Mouse (Mus musculus) neural tube, embryonic 15.5 days (tissue): ENCODE results near the gene Cops6. TPM values are rescaled to one million over a fixed set of nuclear protein-coding genes. Genes with fewer than 3 reads are reported as not detected.
A peak's percentile ranks its signal among the peaks of the same experiment; 100 is the strongest.

ENCODE experiments used
- ATAC-seq: fragments of 200-750 bp; cut with Nextera tagmentation; 2 replicates; pipeline ENCODE4 v1.8.0; 2017; ENCODE audit warnings: mild to moderate bottlenecking, moderate TSS enrichment, moderate library complexity; ENCODE audit not compliant: low FRiP score
- H3K27ac ChIP-seq: fragments of 300-500 bp; sonication (generic); replicated peaks from 2 replicates; pipeline ENCODE4 v1.5.1; 2015; ENCODE audit warnings: mild to moderate bottlenecking, inconsistent platforms
- H3K27me3 ChIP-seq: fragments of 300-500 bp; sonication (generic); replicated peaks from 2 replicates; pipeline ENCODE4 v1.6.1; 2015; ENCODE audit warnings: inconsistent platforms
- H3K36me3 ChIP-seq: fragments of 300-500 bp; sonication (generic); 2 replicates; pipeline ENCODE4 v1.6.1; 2015; ENCODE audit warnings: inconsistent platforms
- H3K4me1 ChIP-seq: fragments of 300-500 bp; sonication (generic); 2 replicates; pipeline ENCODE4 v1.6.1; 2015; ENCODE audit warnings: inconsistent platforms
- H3K4me2 ChIP-seq: fragments of 300-500 bp; sonication (generic); 2 replicates; pipeline ENCODE4 v1.6.1; 2015; ENCODE audit warnings: inconsistent platforms, mild to moderate bottlenecking, moderate library complexity
- H3K4me3 ChIP-seq: fragments of 300-500 bp; sonication (generic); replicated peaks from 2 replicates; pipeline ENCODE4 v1.5.1; 2015; ENCODE audit warnings: mild to moderate bottlenecking, inconsistent platforms
- H3K9ac ChIP-seq: fragments of 300-500 bp; sonication (generic); replicated peaks from 2 replicates; pipeline ENCODE4 v1.6.1; 2015; ENCODE audit warnings: mild to moderate bottlenecking, inconsistent platforms
- H3K9me3 ChIP-seq: fragments of 300-500 bp; sonication (generic); replicated peaks from 2 replicates; pipeline ENCODE4 v1.6.1; 2016; ENCODE audit warnings: inconsistent platforms
- WGBS: fragments of 180-500 bp; shearing (Covaris S2); methylation state at CpG from one replicate; pipeline ENCODE4 v1.1.7; 2015; ENCODE audit warnings: mixed read lengths; 5-methylcytosine and 5-hydroxymethylcytosine counted together
- polyA plus RNA-seq: library from polyadenylated mRNA; unstranded; fragments of >200 nt; fragmentation: Nextera tagmentation; extraction: Ambion mirVana; gene quantifications from 2 replicates; pipeline ENCODE4 v1.2.1, GENCODE M21; 2015

Gene Cops6
- polyA plus RNA-seq, 1 experiment from 2014 or later: 328 TPM

GRCm38 (mm10) chr5:138160224-138160762 lies 578 bp upstream of the Cops6 start:
- no peak for ATAC-seq
- Histone ChIP-seq H3K27ac (peak overlapping the region; percentile 81), H3K4me2 (peak overlapping the region; percentile 86), H3K4me1 (peaks cover 24% of the 10 kb centered on the region), H3K4me3 (peak overlapping the region; percentile 63), H3K27me3 (no peaks in the 10 kb centered on the region), H3K9ac (peak overlapping the region; percentile 80; the same call in 1 of the 2 replicates), H3K36me3 (peaks cover 31% of the 10 kb centered on the region), H3K9me3 (no peaks in the 10 kb centered on the region)
- 70% methylated on average over 7 of the region's 7 CpGs for WGBS

GRCm38 (mm10) chr5:138163046-138163445 lies 2.2 kb downstream of the Cops6 start:
- H3K9me3 ChIP-seq: no peaks in the 10 kb centered on the region
- H3K4me3 ChIP-seq: no peak overlapping the region
- H3K27me3 ChIP-seq: no peaks in the 10 kb centered on the region
- H3K27ac ChIP-seq: no peak overlapping the region
- H3K36me3 ChIP-seq: peaks cover 58% of the 10 kb centered on the region
- no peak overlapping the region for H3K4me2 ChIP-seq
- no peak for ATAC-seq
- no peak overlapping the region for H3K9ac ChIP-seq
- H3K4me1 ChIP-seq: peaks cover 24% of the 10 kb centered on the region
- 72% methylated on average over 6 of the region's 6 CpGs for WGBS

- no peaks in the 10 kb centered on the region for H3K27me3 ChIP-seq
- H3K9ac ChIP-seq: no peak overlapping the region
- H3K27ac ChIP-seq: no peak overlapping the region
- 64% methylated on average over 10 of the region's 10 CpGs for WGBS
- peaks cover 24% of the 10 kb centered on the region for H3K4me1 ChIP-seq
- no peaks in the 10 kb centered on the region for H3K9me3 ChIP-seq
- no peak for ATAC-seq
- H3K4me2 ChIP-seq: no peak overlapping the region
- H3K4me3 ChIP-seq: no peak overlapping the region
- peaks cover 63% of the 10 kb centered on the region for H3K36me3 ChIP-seq
Measured at GRCm38 (mm10) chr5:138163610-138164009, 2.7 kb downstream of the Cops6 start.

GRCm38 (mm10) chr5:138165594-138165993 lies 4.7 kb downstream of the Cops6 start:
- Histone ChIP-seq H3K27me3 (no peaks in the 10 kb centered on the region), H3K36me3 (peaks cover 70% of the 10 kb centered on the region), H3K4me2 (no peak overlapping the region), H3K4me3 (no peak overlapping the region), H3K9me3 (no peaks in the 10 kb centered on the region), H3K27ac (0 out of 2 replicates have a peak overlapping the region, but pooled peaks have one; percentile 28), H3K4me1 (peaks cover 32% of the 10 kb centered on the region), H3K9ac (no peak overlapping the region)
- ATAC-seq: no peak
- whole genome bisulfite sequencing: 81% methylated on average over 8 of the region's 8 CpGs

- H3K27ac ChIP-seq: peak overlapping the region; percentile 92
- H3K9me3 ChIP-seq: no peaks in the 10 kb centered on the region
- H3K36me3 ChIP-seq: peaks cover 46% of the 10 kb centered on the region
- peak overlapping the region; percentile 60 for H3K9ac ChIP-seq
- H3K4me2 ChIP-seq: peak overlapping the region; percentile 94
- no peaks in the 10 kb centered on the region for H3K27me3 ChIP-seq
- WGBS: under 1% methylated on average over 47 of the region's 47 CpGs
- peaks cover 38% of the 10 kb centered on the region for H3K4me1 ChIP-seq
- ATAC-seq: peak; percentile 89
- peak overlapping the region; percentile 76 for H3K4me3 ChIP-seq
Measured at GRCm38 (mm10) chr5:138170936-138171561, 10.2 kb downstream of the Cops6 start.

GRCm38 (mm10) chr5:138171695-138172491 lies 11.0 kb downstream of the Cops6 start, which contains the start of the genes Ap4m1 and Mcm7:
Gene Ap4m1 (plus strand): TSS chr5:138172002.
Gene Mcm7 (minus strand): TSS chr5:138172422.
- H3K27me3 ChIP-seq: no peaks in the 10 kb centered on the region
- peak within 1 kb of the TSS; percentile 76 for H3K4me3 ChIP-seq
- peak within 1 kb of the TSS; percentile 92 for H3K27ac ChIP-seq
- H3K4me1 ChIP-seq: peaks cover 38% of the 10 kb centered on the region
- under 1% methylated on average over 54 of the region's 54 CpGs for WGBS
- H3K4me2 ChIP-seq: peak within 1 kb of the TSS; percentile 94
- H3K9ac ChIP-seq: peak within 1 kb of the TSS; percentile 60
- peaks cover 44% of the 10 kb centered on the region for H3K36me3 ChIP-seq
- H3K9me3 ChIP-seq: no peaks in the 10 kb centered on the region
- peak; percentile 96 for ATAC-seq

- H3K36me3 ChIP-seq: peaks cover 44% of the 10 kb centered on the region
- H3K4me1 ChIP-seq: peaks cover 38% of the 10 kb centered on the region
- no peaks in the 10 kb centered on the region for H3K27me3 ChIP-seq
- H3K4me2 ChIP-seq: peak overlapping the region; percentile 94
- H3K9me3 ChIP-seq: no peaks in the 10 kb centered on the region
- 87% methylated on average over 3 of the region's 3 CpGs for WGBS
- H3K4me3 ChIP-seq: 0 out of 2 replicates have a peak overlapping the region, but pooled peaks have one; percentile 76
- no peak for ATAC-seq
- no peak overlapping the region for H3K27ac ChIP-seq
- H3K9ac ChIP-seq: no peak overlapping the region
Measured at GRCm38 (mm10) chr5:138173217-138173616, 12.3 kb downstream of the Cops6 start.

GRCm38 (mm10) chr5:138186950-138187638 lies 26.2 kb downstream of the Cops6 start, which contains the start of the genes Taf6 and Cnpy4:
Gene Taf6 (minus strand): TSS chr5:138187451.
Gene Cnpy4 (plus strand): TSS chr5:138187485.
- H3K4me1 ChIP-seq: peaks cover 21% of the 10 kb centered on the region
- peak within 1 kb of the TSS; percentile 82 for H3K4me3 ChIP-seq
- peaks cover 32% of the 10 kb centered on the region for H3K36me3 ChIP-seq
- ATAC-seq: peak; percentile 84
- peak within 1 kb of the TSS; percentile 86 for H3K4me2 ChIP-seq
- no peaks in the 10 kb centered on the region for H3K9me3 ChIP-seq
- peak within 1 kb of the TSS; percentile 81 for H3K9ac ChIP-seq
- H3K27ac ChIP-seq: peak within 1 kb of the TSS; percentile 86
- H3K27me3 ChIP-seq: no peaks in the 10 kb centered on the region
- under 1% methylated on average over 31 of the region's 31 CpGs for WGBS

- Histone ChIP-seq H3K4me1 (peaks cover 21% of the 10 kb centered on the region), H3K27ac (peak overlapping the region; percentile 86), H3K27me3 (no peaks in the 10 kb centered on the region), H3K4me3 (peak overlapping the region; percentile 82), H3K4me2 (peak overlapping the region; percentile 86), H3K9ac (peak overlapping the region; percentile 74), H3K36me3 (peaks cover 31% of the 10 kb centered on the region), H3K9me3 (no peaks in the 10 kb centered on the region)
- WGBS: under 1% methylated on average over 10 of the region's 10 CpGs
- peak; percentile 91 for ATAC-seq
Measured at GRCm38 (mm10) chr5:138187661-138188306, 26.9 kb downstream of the Cops6 start.

GRCm38 (mm10) chr5:138193771-138194727 lies 33.2 kb downstream of the Cops6 start, which contains the start of gene Mblac1:
Gene Mblac1 (plus strand): TSS chr5:138194314.
- Histone ChIP-seq H3K9me3 (no peaks in the 10 kb centered on the region), H3K27me3 (no peaks in the 10 kb centered on the region), H3K4me1 (peaks cover 20% of the 10 kb centered on the region), H3K36me3 (peaks cover 20% of the 10 kb centered on the region), H3K27ac (peak within 1 kb of the TSS; percentile 95), H3K4me2 (peak within 1 kb of the TSS; percentile 95), H3K4me3 (peak within 1 kb of the TSS; percentile 81), H3K9ac (peak within 1 kb of the TSS; percentile 90)
- WGBS: 7% methylated on average over 54 of the region's 54 CpGs
- peak; percentile 82 for ATAC-seq
